Mouse (Mus musculus) hindlimb bud, embryonic 11.5 days (tissue): ENCODE data around the gene Tbx15.

ENCODE experiments used
- DNase-seq: peaks from one replicate; pipeline ENCODE4 v3.0.0-alpha.2; 2012; ENCODE audit warnings: low read depth, low spot score; ENCODE audit errors: extremely low spot score

Gene Tbx15

GRCm38 (mm10) chr3:99387127-99387526, 146.9 kb downstream of the Tbx15 start:
- no peak for DNase-seq
